Mouse (Mus musculus) liver, embryonic 14.5 days (tissue): ENCODE measurements at regions not wholly inside any gene's neighbourhood (a gene's known extent, or its start where the extent isn't known, plus 50 kb on each side); places are given as distances from the start of the nearest gene placed in this dataset.

Experiments
- CTCF ChIP-seq: IDR thresholded peaks from 2 replicates; pipeline ENCODE4 v1.5.1; 2016; ENCODE audit warnings: antibody characterized with exemption, low read depth, control low read depth
- EP300 ChIP-seq: IDR thresholded peaks from 2 replicates; pipeline ENCODE4 v1.6.1; 2016; ENCODE audit warnings: antibody characterized with exemption, low read depth

DNA sequence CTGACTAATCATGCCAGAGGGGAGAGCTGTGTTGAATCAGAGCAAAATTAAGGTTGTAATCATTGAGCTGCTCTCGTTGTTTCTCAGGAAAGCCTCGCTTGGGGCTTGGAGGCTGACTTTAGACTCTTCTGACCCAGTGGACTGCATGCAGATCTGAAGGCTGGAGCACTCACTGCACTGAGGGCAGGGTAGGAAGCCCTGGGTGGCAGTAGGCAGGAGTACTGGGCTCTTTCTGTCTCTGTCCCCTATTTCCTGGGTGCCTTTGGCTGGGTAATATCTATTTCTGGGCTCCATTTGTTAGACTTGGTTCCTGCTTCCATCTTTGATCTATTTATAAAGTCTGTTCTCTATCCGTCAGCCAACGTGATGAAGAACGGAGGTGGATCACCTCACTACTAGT is 140.1 kb upstream of the Zfp618 start:
- no peak for TF ChIP-seq CTCF
- TF ChIP-seq EP300, result no peak
